ENCODE assay signal across 10 mouse cellular contexts in genomic region chr1:153679147-153679546, GRCm38 (mm10). TPM values are rescaled to one million over a fixed set of nuclear protein-coding genes. Genes with fewer than 3 reads are reported as not detected.
DNase-seq lines count a peak whose midpoint lies in the region; ATAC-seq lines count a peak whose summit lies in the region.
"Had no signal": no experiment of that assay in that cellular context is flagged by ENCODE, and none has a peak within 500 bp of the region (broad histone marks: within the 10 kb centered on the region; RNA-seq: fewer than 3 reads in every experiment).

No protein-coding gene starts in this region.

- 37% methylated on average over 10 of the region's 10 CpGs for WGBS in neural tube, embryonic 13.5 days

- no peak for ATAC-seq in neural tube, embryonic 13.5 days (ENCODE audit: low read depth)
- ATAC-seq in megakaryocyte-erythroid progenitor cell, adult 5-6 weeks (replicated peaks; ENCODE audit: low FRiP score, low TSS enrichment, poor library complexity, severe bottlenecking), result no peak
- no peak for ATAC-seq in monocyte, adult 5-6 weeks (replicated peaks; ENCODE audit: insufficient number of reproducible peaks, low FRiP score, low TSS enrichment, poor library complexity, severe bottlenecking)

- H3K27ac ChIP-seq in neural tube, embryonic 13.5 days (replicated peaks), result peak overlapping the region; percentile 18; the same call in 1 of the 2 replicates
- H3K27ac ChIP-seq: heart, embryonic 15.5 days had no signal

- H3K4me2 ChIP-seq in neural tube, embryonic 13.5 days, result no peak overlapping the region
- H3K4me2 ChIP-seq: heart, embryonic 15.5 days had no signal

- H3K9ac ChIP-seq in neural tube, embryonic 13.5 days, result 0 out of 2 replicates have a peak overlapping the region, but pooled peaks have one; percentile 0
- H3K9ac ChIP-seq: heart, embryonic 15.5 days had no signal

- H3K36me3 ChIP-seq in neural tube, embryonic 13.5 days, result peaks cover 3% of the 10 kb centered on the region; the same call in 1 of the 2 replicates
- H3K36me3 ChIP-seq: heart, embryonic 15.5 days had no signal

- H3K4me1 ChIP-seq in neural tube, embryonic 13.5 days (replicated peaks), result peaks cover 34% of the 10 kb centered on the region
- H3K4me1 ChIP-seq: heart, embryonic 15.5 days had no signal

- H3K9me3 ChIP-seq in neural tube, embryonic 13.5 days, result no peaks in the 10 kb centered on the region
- H3K9me3 ChIP-seq: heart, embryonic 15.5 days had no signal

- intact Hi-C loops in heart, postnatal 10 days (cut with DNase I), result no loop called here
- intact Hi-C loops in left cerebral cortex, postnatal 36 days (cut with DNase I), result no loop called here

- no peak overlapping the region for H3K4me3 ChIP-seq in neural tube, embryonic 13.5 days
- H3K4me3 ChIP-seq: heart, embryonic 15.5 days; myocyte had no signal

- peak; percentile 25 for DNase-seq in ovary, adult 18-20 months (ENCODE audit: low spot score)
- DNase-seq in ovary, postnatal 14 days (ENCODE audit: low spot score), result no peak
- DNase-seq in cerebellum, postnatal 14 days, result peak; percentile 87 to 93
- DNase-seq in heart, postnatal 10 days, result peak; percentile 40 to 48
- peak; percentile 78 to 79 for DNase-seq in left cerebral cortex, postnatal 36 days (ENCODE audit: low spot score in 2 of 2)

- no peaks in the 10 kb centered on the region for H3K27me3 ChIP-seq in neural tube, embryonic 13.5 days
- H3K27me3 ChIP-seq: heart, embryonic 15.5 days had no signal

RNA-seq across cellular contexts. Expression of gene Rgs8, which starts 26.3 kb away (rescaled TPM):
- total RNA-seq in heart, postnatal 10 days (2021), result not detected
- total RNA-seq in left cerebral cortex, postnatal 36 days (2021), result 10 to 100 TPM; 61.6 to 65.5 TPM
- polyA plus RNA-seq in neural tube, embryonic 13.5 days (2015; fragmentation: Nextera tagmentation; extraction: Ambion mirVana), result 16.9 and 17.2 TPM in 2 replicates
- total RNA-seq in megakaryocyte-erythroid progenitor cell, adult 5-6 weeks (2014; fragmentation: Nextera tagmentation), result not detected in 2 replicates
- total RNA-seq in megakaryocyte-erythroid progenitor cell, adult 5-6 weeks (2017), result not detected in 2 replicates
- not detected in 3 replicates for total RNA-seq in monocyte, adult 5-6 weeks (2017)

Comparison
In these comparisons a context has a peak if more than half of its experiments do, and no peak if none do; other contexts are left out.
1. RNA of gene Rgs8, which starts 26.3 kb away (total RNA-seq): 61.6 to 65.5 TPM in left cerebral cortex, postnatal 36 days; not detected in heart, postnatal 10 days, not detected in megakaryocyte-erythroid progenitor cell, adult 5-6 weeks and not detected in monocyte, adult 5-6 weeks; every median in the first group is over 10 times any median in the second.